Mouse (Mus musculus) spleen, postnatal 36 days (tissue): Measurements from ENCODE around the gene Gm10352.
"Not testable (repeated sequence)": the region's sequence is repeated elsewhere in the genome, so short reads cannot be mapped to it uniquely, and the experiment has no call there.

ENCODE experiments used
- DNase-seq, 2 experiments: peaks; one replicate each; pipeline ENCODE4 v3.0.0; 2022; ENCODE audit warnings: low spot score in 2 of 2, mixed read lengths in 1 of 2

The Gm10352 gene

DNA sequence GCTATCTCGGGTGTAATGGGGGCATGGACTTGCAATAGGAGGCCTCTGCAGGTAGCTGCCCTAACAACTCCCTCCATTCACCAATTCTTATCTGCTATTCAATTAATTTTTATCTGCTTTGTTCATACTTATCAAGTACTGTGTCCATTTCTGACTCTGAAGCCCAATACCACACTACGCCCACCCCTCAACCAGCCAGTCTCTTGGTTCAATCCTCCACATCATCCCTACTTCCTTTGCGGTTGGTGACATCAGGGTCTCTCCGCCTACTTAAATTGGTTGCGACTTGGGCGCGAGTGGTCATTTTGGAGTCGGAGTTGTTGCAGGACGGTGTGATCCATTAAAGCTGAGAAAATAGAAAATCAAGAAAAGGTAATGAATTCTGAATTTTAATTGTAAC lies at the start of gene Gm10352:
Gene Gm10352, plus strand, starts transcription at position 301 of the 400 bp plus-strand sequence.
- not testable (repeated sequence) for DNase-seq

GRCm38 (mm10) chrY:2932282-2932681 lies 31.5 kb downstream of the Gm10352 start, which contains the start of gene Gm29289:
Gene Gm29289 (plus strand): TSS chrY:2932582.
- not testable (repeated sequence) for DNase-seq
